Mouse (Mus musculus) myocyte (in vitro differentiated cells): ENCODE measurements around the gene Chn2. TPM values are rescaled to one million over a fixed set of nuclear protein-coding genes. Genes with fewer than 3 reads are reported as not detected.

Experiments used
- H3K27me3 ChIP-seq: one replicate; pipeline ENCODE4 v1.6.1; 2011; ENCODE audit not compliant: control insufficient read depth, insufficient read depth, insufficient read length
- H3K36me3 ChIP-seq: one replicate; pipeline ENCODE4 v1.6.1; 2011; ENCODE audit not compliant: control insufficient read depth, insufficient read depth
- H3K4me2 ChIP-seq: one replicate; pipeline ENCODE4 v1.6.1; 2011; ENCODE audit warnings: low read depth, control low read depth
- H3K4me3 ChIP-seq: one replicate; pipeline ENCODE4 v1.5.1; 2011; ENCODE audit warnings: mild to moderate bottlenecking, control low read depth, moderate library complexity
- H3K79me2 ChIP-seq: one replicate; pipeline ENCODE4 v1.6.1; 2011; ENCODE audit not compliant: control insufficient read depth, insufficient read depth
- H3ac ChIP-seq: one replicate; pipeline ENCODE4 v1.6.1; 2011; ENCODE audit not compliant: control insufficient read depth, insufficient read length
- CEBPB ChIP-seq: IDR thresholded peaks from 2 replicates; pipeline ENCODE4 v1.6.1; 2011; ENCODE audit warnings: mild to moderate bottlenecking, moderate library complexity; ENCODE audit not compliant: poor library complexity, insufficient read depth, severe bottlenecking
- E2F4 ChIP-seq: IDR thresholded peaks from one replicate; pipeline ENCODE4 v1.6.1; 2011; ENCODE audit warnings: mild to moderate bottlenecking, control low read depth, moderate library complexity; ENCODE audit not compliant: insufficient read depth
- MAX ChIP-seq: IDR thresholded peaks from one replicate; pipeline ENCODE4 v1.6.1; 2011; ENCODE audit warnings: low read depth, mild to moderate bottlenecking, control low read depth
- MYOD1 ChIP-seq, 3 experiments: IDR thresholded peaks; one replicate each; pipeline ENCODE4 v1.6.1; 2011; ENCODE audit warnings: control low read depth in 2 of 3, low read depth in 2 of 3, mild to moderate bottlenecking in 2 of 3, moderate library complexity in 1 of 3; ENCODE audit not compliant: insufficient read length in 2 of 3, control insufficient read depth in 1 of 3
- MYOG ChIP-seq, 3 experiments: IDR thresholded peaks; one replicate each; pipeline ENCODE4 v1.6.1; 2011; ENCODE audit warnings: control low read depth in 2 of 3, low read depth in 2 of 3, mild to moderate bottlenecking in 2 of 3; ENCODE audit not compliant: insufficient read length in 2 of 3, control insufficient read depth in 1 of 3, insufficient read depth in 1 of 3
- POLR2A ChIP-seq: IDR thresholded peaks from one replicate; pipeline ENCODE4 v1.6.1; 2011; ENCODE audit warnings: low read depth, mild to moderate bottlenecking, control low read depth, moderate library complexity; ENCODE audit not compliant: insufficient read length
- POLR2AphosphoS2 ChIP-seq: IDR thresholded peaks from one replicate; pipeline ENCODE4 v1.6.1; 2011; ENCODE audit warnings: low read depth, control low read depth; ENCODE audit not compliant: insufficient read length
- REST ChIP-seq: IDR thresholded peaks from one replicate; pipeline ENCODE4 v1.6.1; 2011; ENCODE audit warnings: mild to moderate bottlenecking, control low read depth, moderate library complexity; ENCODE audit not compliant: insufficient read depth, insufficient read length
- SRF ChIP-seq: IDR thresholded peaks from one replicate; pipeline ENCODE4 v1.6.1; 2011; ENCODE audit warnings: low read depth; ENCODE audit not compliant: control insufficient read depth, insufficient read length
- TCF12 ChIP-seq: IDR thresholded peaks from one replicate; pipeline ENCODE4 v1.6.1; 2011; ENCODE audit warnings: mild to moderate bottlenecking, control low read depth; ENCODE audit not compliant: poor library complexity, insufficient read depth, severe bottlenecking
- TCF3 ChIP-seq: IDR thresholded peaks from one replicate; pipeline ENCODE4 v1.6.1; 2011; ENCODE audit warnings: low read depth, control low read depth; ENCODE audit not compliant: insufficient read length
- USF1 ChIP-seq: IDR thresholded peaks from one replicate; pipeline ENCODE4 v1.6.1; 2011; ENCODE audit warnings: low read depth, mild to moderate bottlenecking, control low read depth, moderate library complexity
- polyA plus RNA-seq: library from polyadenylated mRNA; unstranded; fragments of >200 nt; fragmentation: generic; extraction: Trizol; gene quantifications from one replicate; pipeline ENCODE4 v1.2.1, GENCODE M21; 2012; ENCODE audit warnings: missing spikeins

Gene Chn2
- polyA plus RNA-seq, 1 experiment, result 6.5 TPM

GRCm38 (mm10) chr6:54063878-54064277, 24.5 kb downstream of the Chn2 start:
- H3K79me2 ChIP-seq, result no peaks in the 10 kb centered on the region
- H3K36me3 ChIP-seq, result no peaks in the 10 kb centered on the region
- TF ChIP-seq POLR2AphosphoS2, result no peak
- no peak for TF ChIP-seq TCF12
- TF ChIP-seq POLR2A, result no peak
- no peak for TF ChIP-seq MAX
- no peak for TF ChIP-seq MYOD1 (IDR thresholded peaks at IDR 0.05; ENCODE audit: control insufficient read depth in 1 of 3, insufficient read length in 2 of 3, low read depth in 2 of 3)
- TF ChIP-seq CEBPB, result no peak
- no peak for TF ChIP-seq SRF
- TF ChIP-seq E2F4, result no peak
- no peak for TF ChIP-seq TCF3
- TF ChIP-seq REST, result no peak
- TF ChIP-seq USF1, result no peak
- TF ChIP-seq MYOG (IDR thresholded peaks at IDR 0.05; ENCODE audit: control insufficient read depth in 1 of 3, insufficient read depth in 1 of 3, insufficient read length in 2 of 3, low read depth in 2 of 3), result no peak
- no peak overlapping the region for H3K4me3 ChIP-seq
- H3K4me2 ChIP-seq, result no peak overlapping the region
- no peak overlapping the region for H3ac ChIP-seq
- H3K27me3 ChIP-seq, result no peaks in the 10 kb centered on the region

GRCm38 (mm10) chr6:54067380-54067779, 28.0 kb downstream of the Chn2 start:
- Histone ChIP-seq H3ac (no peak overlapping the region), H3K79me2 (no peaks in the 10 kb centered on the region), H3K36me3 (no peaks in the 10 kb centered on the region), H3K4me2 (no peak overlapping the region), H3K4me3 (no peak overlapping the region), H3K27me3 (no peaks in the 10 kb centered on the region)
- TF ChIP-seq CEBPB (no peak), E2F4 (no peak), POLR2AphosphoS2 (no peak), REST (no peak), SRF (no peak), MAX (no peak), TCF3 (no peak), TCF12 (no peak)

GRCm38 (mm10) chr6:54068882-54069281, 29.5 kb downstream of the Chn2 start:
- no peak for TF ChIP-seq TCF12
- no peak for TF ChIP-seq REST
- no peak for TF ChIP-seq CEBPB
- TF ChIP-seq MAX, result no peak
- TF ChIP-seq SRF, result no peak
- no peak for TF ChIP-seq MYOG (IDR thresholded peaks at IDR 0.05; ENCODE audit: control insufficient read depth in 1 of 3, insufficient read depth in 1 of 3, insufficient read length in 2 of 3, low read depth in 2 of 3)
- TF ChIP-seq POLR2A, result no peak
- TF ChIP-seq MYOD1 (IDR thresholded peaks at IDR 0.05; ENCODE audit: control insufficient read depth in 1 of 3, insufficient read length in 2 of 3, low read depth in 2 of 3), result no peak
- Histone ChIP-seq H3K79me2 (no peaks in the 10 kb centered on the region), H3K4me2 (no peak overlapping the region)

GRCm38 (mm10) chr6:54070736-54071135, 31.4 kb downstream of the Chn2 start:
- H3K4me3 ChIP-seq, result no peak overlapping the region
- no peaks in the 10 kb centered on the region for H3K27me3 ChIP-seq
- no peak overlapping the region for H3ac ChIP-seq
- no peak overlapping the region for H3K4me2 ChIP-seq
- no peaks in the 10 kb centered on the region for H3K36me3 ChIP-seq
- H3K79me2 ChIP-seq, result no peaks in the 10 kb centered on the region
- no peak for TF ChIP-seq TCF3

More at GRCm38 (mm10) chr6:54068882-54069281, 29.5 kb downstream of the Chn2 start:
- H3K4me3 ChIP-seq, result no peak overlapping the region
- no peak overlapping the region for H3ac ChIP-seq
- H3K27me3 ChIP-seq, result no peaks in the 10 kb centered on the region
- no peaks in the 10 kb centered on the region for H3K36me3 ChIP-seq

GRCm38 (mm10) chr6:54071478-54071877, 32.1 kb downstream of the Chn2 start:
- no peak overlapping the region for H3ac ChIP-seq
- no peaks in the 10 kb centered on the region for H3K36me3 ChIP-seq
- H3K27me3 ChIP-seq, result no peaks in the 10 kb centered on the region
- H3K4me3 ChIP-seq, result no peak overlapping the region
- no peaks in the 10 kb centered on the region for H3K79me2 ChIP-seq
- TF ChIP-seq MYOD1 (IDR thresholded peaks at IDR 0.05; ENCODE audit: control insufficient read depth in 1 of 3, insufficient read length in 2 of 3, low read depth in 2 of 3) (no peak), USF1 (no peak), REST (no peak), E2F4 (no peak), POLR2AphosphoS2 (no peak), POLR2A (no peak), TCF3 (no peak), SRF (no peak), TCF12 (no peak), MYOG (IDR thresholded peaks at IDR 0.05; ENCODE audit: control insufficient read depth in 1 of 3, insufficient read depth in 1 of 3, insufficient read length in 2 of 3, low read depth in 2 of 3) (no peak), MAX (no peak)
- no peak overlapping the region for H3K4me2 ChIP-seq
